Mouse (Mus musculus) left cerebral cortex, adult 18-20 months (tissue): Measurements from ENCODE around the gene Prpf4b. TPM values are rescaled to one million over a fixed set of nuclear protein-coding genes. Genes with fewer than 3 reads are reported as not detected.
A peak's percentile ranks its signal among the peaks of the same experiment; 100 is the strongest.
"Not testable (repeated sequence)": the region's sequence is repeated elsewhere in the genome, so short reads cannot be mapped to it uniquely, and the experiment has no call there.

ENCODE experiments used
- DNase-seq, 2 experiments: peaks; one replicate each; pipeline ENCODE4 v3.0.0; 2021 to 2022; ENCODE audit warnings: low spot score in 2 of 2, mixed read lengths in 1 of 2
- long read RNA-seq, 2 experiments: library from polyadenylated mRNA; stranded (forward); transcript quantifications; one replicate each; pipeline ENCODE4 v2.0.0; 2021
- total RNA-seq, 2 experiments: library from RNA; stranded (reverse); gene quantifications; 2 replicates each; pipeline ENCODE4 v1.2.3; 2021

Prpf4b gene
- 10 to 100 TPM; 81.7 to 83.0 TPM for total RNA-seq
- long read RNA-seq, experiment 1, full-length matches to known transcripts = 17 of 50 reads
- long read RNA-seq, experiment 1, partial matches to known transcripts = 8 of 50 reads
- long read RNA-seq, experiment 1, other reads (novel, unspliced or antisense) = 25 of 50 reads
- long read RNA-seq, experiment 2, full-length matches to known transcripts = 9 of 30 reads
- long read RNA-seq, experiment 2, partial matches to known transcripts = 4 of 30 reads
- long read RNA-seq, experiment 2, other reads (novel, unspliced or antisense) = 17 of 30 reads

- DNase-seq = peak; percentile 95
These were observed at the start of gene Prpf4b for GRCm38 (mm10) chr13:34875166-34875710. Gene Prpf4b (plus strand): TSS chr13:34875302.

DNA sequence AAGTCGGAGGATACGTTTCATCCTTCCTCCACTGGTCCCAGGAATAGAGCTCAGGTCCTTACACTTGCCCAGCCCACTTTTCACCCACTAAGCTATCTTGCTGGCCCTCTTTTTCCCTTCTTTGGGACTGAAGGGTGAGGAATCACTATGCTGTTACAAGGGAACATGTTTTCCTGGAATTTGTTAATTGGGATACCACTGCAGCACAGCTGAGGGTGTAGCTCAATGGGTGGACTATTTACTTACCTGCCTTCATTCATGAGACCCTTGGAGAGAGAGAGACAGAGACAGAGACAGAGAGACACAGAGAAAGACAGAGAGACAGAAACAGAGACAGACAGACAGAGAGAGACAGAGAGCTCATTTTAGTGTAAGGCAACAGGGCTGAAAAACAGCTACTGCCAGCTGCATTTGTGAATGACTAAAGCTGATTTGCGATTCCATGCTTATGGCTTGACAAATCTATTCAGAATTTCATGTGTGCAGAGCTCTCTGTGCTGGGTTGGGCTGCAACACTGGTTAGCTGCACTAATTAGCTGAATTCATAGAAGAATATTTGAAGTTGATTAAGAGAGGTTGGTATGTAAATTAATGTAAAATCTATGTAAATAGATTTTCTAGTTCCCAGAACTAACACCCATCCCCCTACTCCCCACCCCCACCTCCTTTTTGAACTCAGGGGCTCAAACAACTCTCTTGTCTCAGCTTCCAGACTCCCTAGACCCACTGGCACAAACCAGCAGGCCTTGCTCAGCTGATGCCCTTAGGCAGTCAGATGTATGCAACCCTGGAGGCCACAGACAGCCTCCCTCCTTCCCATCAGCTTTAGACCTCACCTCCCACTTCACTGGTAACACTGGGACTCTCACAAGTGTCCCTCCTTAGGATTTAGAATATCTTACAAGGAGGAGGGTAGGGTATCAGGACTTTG is 48.1 kb upstream of the Prpf4b start:
- DNase-seq = no peak

- no peak for DNase-seq
These were observed 46.9 kb upstream of the Prpf4b start for GRCm38 (mm10) chr13:34827988-34828882.

- DNase-seq = no peak
These were observed 32.3 kb upstream of the Prpf4b start for GRCm38 (mm10) chr13:34842851-34843250.

GRCm38 (mm10) chr13:34850759-34851158 is 24.3 kb upstream of the Prpf4b start:
- no peak for DNase-seq

- no peak for DNase-seq
These were observed 23.8 kb upstream of the Prpf4b start for GRCm38 (mm10) chr13:34851191-34851784.

- DNase-seq = peak in 1 of 2 experiments; percentile 27
These were observed 17.6 kb upstream of the Prpf4b start for GRCm38 (mm10) chr13:34857526-34857925.

GRCm38 (mm10) chr13:34859406-34859805 is 15.7 kb upstream of the Prpf4b start:
- DNase-seq = peak; percentile 50 to 54

DNA sequence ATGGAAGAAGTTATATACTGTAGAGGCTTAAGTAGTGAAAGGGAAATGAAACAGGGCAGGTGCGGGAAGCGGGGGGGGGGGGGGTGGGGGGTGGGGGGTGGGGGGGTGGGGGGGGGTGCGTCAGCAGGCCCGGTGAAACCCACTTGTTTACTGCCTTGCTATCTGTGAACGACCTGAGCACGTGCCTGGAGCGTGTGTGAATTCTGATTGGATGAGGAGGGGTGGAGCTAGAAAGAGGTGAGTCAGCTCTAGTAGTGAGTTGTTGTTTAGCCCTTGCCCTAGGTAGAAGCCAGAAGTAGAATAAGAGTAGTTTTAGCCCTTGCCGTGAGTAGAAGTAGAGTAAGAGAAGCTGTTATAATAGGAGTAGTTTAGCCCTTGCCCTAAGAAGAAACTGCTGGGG is 13.9 kb upstream of the Prpf4b start:
- DNase-seq = not testable (repeated sequence)

DNA sequence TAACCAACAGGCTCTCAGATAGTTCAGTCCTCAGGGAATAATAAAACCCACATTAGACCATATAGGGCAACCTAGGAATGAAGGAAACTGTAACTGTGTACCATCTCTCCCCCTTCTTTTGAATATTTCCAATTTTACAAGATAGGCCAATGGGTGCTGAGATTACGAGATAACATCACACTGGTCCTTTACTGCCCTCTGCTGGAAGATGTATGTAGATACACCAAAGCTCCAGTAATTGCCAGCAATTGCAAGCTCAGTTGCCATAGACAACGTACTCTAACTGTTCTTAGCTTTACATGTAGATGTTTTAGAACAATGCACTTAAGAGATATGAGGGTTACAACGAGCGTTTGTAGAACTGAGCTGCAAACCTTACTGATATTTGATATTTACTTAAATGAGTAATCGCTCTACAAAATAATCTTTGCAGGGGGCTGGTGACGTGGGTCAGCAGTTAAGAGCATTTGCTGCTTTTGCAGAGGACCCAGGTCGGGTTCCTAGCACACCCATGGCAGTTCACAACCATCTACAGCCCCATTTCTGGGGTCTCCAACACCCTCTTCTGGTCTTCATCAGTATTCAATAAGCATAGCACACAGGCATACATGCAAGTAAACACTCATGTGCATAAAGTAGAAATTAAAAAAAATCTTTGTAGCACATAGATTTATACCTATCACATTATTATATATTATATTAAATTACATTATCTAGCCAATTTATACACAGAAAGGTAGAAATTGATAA is 10.5 kb upstream of the Prpf4b start:
- DNase-seq = peak; percentile 38 to 46

DNA sequence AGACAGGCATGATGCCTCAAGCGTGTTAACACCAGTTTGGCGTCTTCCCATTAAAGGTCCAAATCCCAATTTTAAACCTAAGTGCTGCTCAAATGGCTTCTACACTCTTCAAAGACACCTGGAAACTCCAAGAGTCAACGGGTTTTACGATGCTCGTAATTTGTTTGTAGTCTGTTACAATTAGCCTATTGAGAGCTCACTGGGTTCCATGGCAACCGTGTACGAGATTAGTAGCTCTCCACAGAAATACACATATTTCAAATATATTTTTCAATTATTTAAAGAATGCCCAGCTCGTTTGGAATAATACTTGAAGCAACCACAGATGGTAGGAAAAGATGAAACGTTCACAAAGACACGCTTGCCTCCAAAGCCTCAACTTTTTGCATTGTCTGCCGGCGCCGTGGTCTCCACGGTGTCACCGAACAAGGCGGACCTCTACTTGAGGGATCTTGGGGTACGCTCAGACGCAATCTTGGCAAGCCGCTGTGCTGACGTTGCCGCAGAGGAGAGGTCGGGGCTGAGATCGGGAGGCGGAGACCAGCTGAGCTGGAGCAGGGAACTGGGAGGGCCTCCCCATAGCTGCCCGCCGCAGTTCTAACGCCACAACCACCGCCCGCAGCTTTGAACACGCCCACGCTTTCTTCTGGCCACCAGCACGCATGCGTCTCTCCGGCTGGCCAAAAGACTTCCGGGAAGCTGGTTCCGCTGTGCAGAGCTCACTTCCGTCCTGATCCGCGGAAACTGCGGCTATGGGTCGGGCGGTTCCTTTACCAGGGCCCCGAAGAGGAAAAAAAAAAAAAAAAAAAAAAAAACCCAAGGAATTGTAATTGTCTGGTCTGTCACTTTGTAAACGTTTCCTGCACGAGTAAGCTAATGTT is 1.1 kb upstream of the Prpf4b start:
- DNase-seq = peak; percentile 94 to 95

- DNase-seq = peak in 1 of 2 experiments; percentile 9
These were observed 366 bp upstream of the Prpf4b start for GRCm38 (mm10) chr13:34874736-34875135.

DNA sequence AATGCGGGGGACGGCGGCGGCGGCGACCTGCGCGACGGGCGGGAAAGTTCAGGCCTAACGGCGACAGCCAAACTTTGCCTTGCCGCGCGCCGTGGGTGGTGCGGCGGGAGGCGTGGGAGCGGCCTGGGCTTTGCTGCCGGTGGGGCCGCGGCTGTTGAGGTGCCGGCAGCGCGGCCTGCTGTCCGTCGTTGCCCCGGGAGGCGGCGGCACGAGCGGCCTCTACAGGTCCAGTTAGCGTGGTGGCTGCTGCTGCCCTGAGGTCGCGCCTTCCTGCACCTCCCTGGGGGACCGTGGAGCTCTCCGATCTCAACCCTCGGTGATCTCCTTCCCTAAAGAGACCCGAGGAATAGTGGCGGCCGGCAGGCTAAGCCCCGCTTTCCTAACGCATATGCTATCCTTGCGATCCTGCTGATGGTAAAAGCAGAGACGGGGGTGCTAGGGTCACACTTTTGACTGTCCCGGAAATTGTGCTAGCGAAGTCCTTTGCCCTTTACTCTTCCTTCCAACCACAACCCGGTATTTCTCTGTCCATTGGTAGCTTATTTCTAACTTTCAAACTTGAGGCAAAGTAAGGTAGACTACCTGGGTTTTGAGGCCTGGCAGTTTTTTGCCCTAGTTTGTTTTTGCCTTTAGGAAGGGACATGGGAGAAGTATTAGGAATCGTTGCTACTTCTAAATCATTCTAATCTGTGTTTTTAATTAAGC is 791 bp downstream of the Prpf4b start:
- DNase-seq = no peak

DNA sequence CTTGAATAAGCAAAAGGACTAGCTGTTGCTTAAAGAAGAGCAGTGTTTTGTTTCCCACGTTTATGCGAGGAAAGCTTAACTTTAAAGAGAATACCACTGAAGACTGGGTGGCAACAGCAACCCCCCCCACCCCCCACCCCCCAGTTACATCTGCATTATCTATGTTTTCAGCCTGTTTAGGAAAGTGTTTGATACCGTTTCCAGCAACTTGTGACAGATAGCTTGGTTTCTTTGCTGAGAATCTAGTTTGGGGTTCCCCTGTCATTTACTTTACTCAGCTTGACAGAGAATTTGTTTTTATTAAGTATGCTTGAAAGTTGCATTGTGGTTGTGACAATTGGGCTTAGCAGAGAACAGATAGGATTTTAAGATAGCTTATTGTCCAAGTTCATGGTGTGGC is 1.4 kb downstream of the Prpf4b start:
- no peak for DNase-seq

DNA sequence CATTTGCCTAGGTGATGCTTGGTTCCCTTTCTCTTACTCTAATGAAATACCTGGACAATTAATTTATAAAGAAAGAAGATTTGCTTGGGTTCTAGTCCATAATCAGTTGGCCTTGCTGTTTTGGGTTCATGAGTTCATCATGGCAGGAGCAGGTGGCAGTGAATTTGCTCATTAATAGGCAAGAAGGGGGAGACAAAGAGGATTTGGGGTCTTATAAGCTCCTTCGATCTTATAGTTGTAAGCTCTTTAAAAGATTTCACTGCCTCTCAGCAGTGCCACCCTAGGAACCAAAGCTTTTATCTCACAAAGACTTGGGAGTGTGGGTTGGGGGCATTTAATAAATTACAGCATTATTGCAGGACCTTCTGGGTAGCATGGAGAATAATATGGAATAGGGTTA is 17.8 kb downstream of the Prpf4b start:
- DNase-seq = no peak

GRCm38 (mm10) chr13:34914614-34915013 is 39.5 kb downstream of the Prpf4b start:
- DNase-seq = no peak

GRCm38 (mm10) chr13:34916520-34917167 is 41.5 kb downstream of the Prpf4b start:
- no peak for DNase-seq

GRCm38 (mm10) chr13:34924210-34924609 is 49.1 kb downstream of the Prpf4b start, which contains the start of the genes Fam217a and 4933417A18Rik:
Gene Fam217a (minus strand): TSS chr13:34924310.
Gene 4933417A18Rik (plus strand): TSS chr13:34924409.
- DNase-seq = no peak
